Mouse (Mus musculus): ENCODE results near the gene Pdzk1.

Gene Pdzk1

GRCm38 (mm10) chr3:96828984-96829383 is at the start of gene Pdzk1, which contains the start of gene Cd160:
Gene Pdzk1 (plus strand): TSS chr3:96829284.
Gene Cd160 (minus strand): TSS chr3:96829351.
- no peak for DNase-seq (ENCODE audit: low spot score in 2 of 2)

GRCm38 (mm10) chr3:96782236-96782635 is 46.8 kb upstream of the Pdzk1 start:
- DNase-seq (ENCODE audit: low spot score in 2 of 2), result no peak

DNA sequence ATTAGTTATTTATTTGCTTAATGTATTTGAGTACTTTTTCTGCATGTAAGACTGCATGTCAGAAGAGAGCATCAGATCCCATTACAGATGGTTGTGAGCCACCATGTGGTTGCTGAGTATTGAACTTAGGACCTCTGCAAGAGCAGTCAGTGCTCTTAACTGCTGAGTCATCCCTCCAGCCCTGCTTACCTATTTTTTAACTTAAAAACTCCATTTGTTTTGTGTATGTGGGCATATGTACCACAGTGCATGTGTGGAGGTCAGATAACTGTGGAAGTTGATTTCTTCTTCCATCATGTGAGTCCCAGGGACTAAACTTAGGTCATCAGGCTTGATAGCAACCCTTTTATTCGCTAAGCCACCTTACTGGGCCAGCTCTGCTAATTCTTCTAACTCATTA is 41.3 kb upstream of the Pdzk1 start:
- no peak for DNase-seq (ENCODE audit: low spot score in 2 of 2)

GRCm38 (mm10) chr3:96788506-96788905 is 40.6 kb upstream of the Pdzk1 start:
- no peak for DNase-seq (ENCODE audit: low spot score in 2 of 2)

- no peak for DNase-seq (ENCODE audit: low spot score in 2 of 2)
These were observed 28.8 kb upstream of the Pdzk1 start for GRCm38 (mm10) chr3:96800254-96800653.

GRCm38 (mm10) chr3:96802214-96802613 is 26.9 kb upstream of the Pdzk1 start:
- no peak for DNase-seq (ENCODE audit: low spot score in 2 of 2)

- DNase-seq (ENCODE audit: low spot score in 2 of 2), result no peak
These were observed 20.9 kb upstream of the Pdzk1 start for GRCm38 (mm10) chr3:96808136-96808535.

GRCm38 (mm10) chr3:96808651-96809050 is 20.4 kb upstream of the Pdzk1 start:
- DNase-seq (ENCODE audit: low spot score in 2 of 2), result no peak

DNA sequence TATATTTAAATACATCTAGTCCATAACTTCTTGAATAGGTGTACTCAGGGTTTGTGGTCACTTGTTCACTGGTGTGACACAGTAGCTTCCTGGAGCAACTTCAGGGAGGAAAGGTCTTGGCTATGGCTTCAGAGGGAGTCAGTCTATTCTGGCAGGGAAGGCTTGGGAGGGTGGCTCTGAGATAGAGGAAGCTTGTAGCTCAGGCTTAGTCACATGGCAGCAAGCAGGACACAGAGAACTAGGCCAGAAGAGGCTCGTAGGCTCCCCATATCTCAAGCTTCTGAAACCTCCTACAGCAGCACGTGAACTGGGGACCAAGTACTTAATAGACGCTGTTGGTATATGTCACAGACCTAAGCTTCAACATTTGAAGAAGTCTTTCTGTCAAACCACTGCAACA is 17.9 kb upstream of the Pdzk1 start:
- no peak for DNase-seq (ENCODE audit: low spot score in 2 of 2)

DNA sequence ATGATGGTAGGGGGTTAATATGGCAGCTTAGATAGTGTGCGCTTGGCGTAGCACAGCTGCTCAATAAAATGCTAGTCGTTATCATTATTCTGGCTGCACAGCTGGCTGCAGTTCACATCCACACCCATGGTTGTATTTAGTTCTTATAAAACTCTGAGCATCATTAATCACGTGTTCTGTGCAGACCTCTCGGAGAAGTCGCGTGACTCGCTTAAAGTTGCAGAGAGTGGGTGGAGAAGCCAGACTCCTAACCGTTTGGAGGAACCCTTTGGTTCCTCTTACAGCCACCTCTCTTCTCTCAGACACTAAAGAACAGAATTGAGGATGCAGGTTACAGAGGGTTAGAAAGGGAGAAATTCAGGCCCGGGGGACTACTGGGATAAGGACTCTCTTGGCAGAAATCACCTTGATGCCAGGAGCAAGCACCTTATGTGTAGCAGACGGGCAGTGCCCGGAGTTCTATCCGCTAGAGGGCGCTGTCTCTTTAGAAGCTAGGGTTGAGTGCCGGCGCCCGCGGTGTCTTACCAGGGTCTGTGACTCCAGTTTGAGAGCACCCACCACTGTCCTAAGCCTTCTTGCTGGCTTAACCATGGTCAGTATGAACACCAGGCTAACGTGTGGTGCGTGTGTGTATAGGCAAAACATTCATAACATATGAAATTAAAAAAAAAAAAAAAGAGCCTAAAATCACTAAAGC is 16.5 kb upstream of the Pdzk1 start:
- DNase-seq (ENCODE audit: low spot score in 2 of 2), result peak; percentile 21 to 65

- peak in 1 of 2 experiments; percentile 23 for DNase-seq (ENCODE audit: low spot score in 2 of 2)
These were observed 16.0 kb upstream of the Pdzk1 start for GRCm38 (mm10) chr3:96813106-96813505.

- DNase-seq (ENCODE audit: low spot score in 2 of 2), result no peak
These were observed 15.4 kb upstream of the Pdzk1 start for GRCm38 (mm10) chr3:96813591-96814244.

- DNase-seq (ENCODE audit: low spot score in 2 of 2), result no peak
These were observed 14.7 kb upstream of the Pdzk1 start for GRCm38 (mm10) chr3:96814342-96814741.

- DNase-seq (ENCODE audit: low spot score in 2 of 2), result no peak
These were observed 8.8 kb upstream of the Pdzk1 start for GRCm38 (mm10) chr3:96820116-96820915.

DNA sequence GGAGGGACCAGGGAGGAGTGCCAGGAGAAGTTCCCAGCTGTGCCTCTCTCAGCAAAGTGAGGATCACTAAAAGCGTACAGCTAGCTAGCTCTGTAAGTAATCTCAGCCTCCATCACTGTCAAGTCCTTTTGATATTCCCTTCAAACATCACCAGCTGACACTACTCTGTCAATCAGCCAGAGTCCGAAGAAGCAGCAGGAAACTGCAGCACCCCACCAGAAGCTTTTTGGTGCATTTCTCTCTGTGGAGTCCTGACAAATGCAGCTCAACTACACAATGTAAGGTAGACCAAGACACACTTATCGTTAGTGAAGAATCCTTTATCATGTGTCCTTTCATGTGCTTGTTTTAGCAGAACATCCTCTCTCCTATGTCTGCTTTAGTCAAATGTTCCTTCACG is 7.5 kb upstream of the Pdzk1 start:
- no peak for DNase-seq (ENCODE audit: low spot score in 2 of 2)

- no peak for DNase-seq (ENCODE audit: low spot score in 2 of 2)
These were observed 5.4 kb upstream of the Pdzk1 start for GRCm38 (mm10) chr3:96823701-96824100.

DNA sequence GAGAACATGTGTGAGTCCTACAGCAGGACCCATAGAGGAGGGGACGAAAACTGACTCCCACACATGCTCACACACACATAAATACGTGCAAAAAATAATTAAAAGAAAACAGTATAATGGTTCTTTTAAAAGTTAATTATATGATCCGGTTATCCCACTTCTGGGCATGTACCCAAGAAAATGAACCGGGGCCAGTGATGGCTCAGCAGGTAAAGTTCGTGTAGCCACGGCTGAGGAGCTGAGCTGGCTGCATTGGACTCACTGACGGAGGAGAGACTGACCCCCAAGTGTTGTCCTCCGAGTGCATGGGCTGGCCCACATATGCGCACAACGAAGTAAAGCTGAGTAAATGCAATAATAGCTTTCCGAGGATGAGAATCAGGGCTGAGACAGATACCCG is 4.5 kb upstream of the Pdzk1 start:
- DNase-seq (ENCODE audit: low spot score in 2 of 2), result no peak

GRCm38 (mm10) chr3:96825261-96825660 is 3.8 kb upstream of the Pdzk1 start:
- DNase-seq (ENCODE audit: low spot score in 2 of 2), result no peak

DNA sequence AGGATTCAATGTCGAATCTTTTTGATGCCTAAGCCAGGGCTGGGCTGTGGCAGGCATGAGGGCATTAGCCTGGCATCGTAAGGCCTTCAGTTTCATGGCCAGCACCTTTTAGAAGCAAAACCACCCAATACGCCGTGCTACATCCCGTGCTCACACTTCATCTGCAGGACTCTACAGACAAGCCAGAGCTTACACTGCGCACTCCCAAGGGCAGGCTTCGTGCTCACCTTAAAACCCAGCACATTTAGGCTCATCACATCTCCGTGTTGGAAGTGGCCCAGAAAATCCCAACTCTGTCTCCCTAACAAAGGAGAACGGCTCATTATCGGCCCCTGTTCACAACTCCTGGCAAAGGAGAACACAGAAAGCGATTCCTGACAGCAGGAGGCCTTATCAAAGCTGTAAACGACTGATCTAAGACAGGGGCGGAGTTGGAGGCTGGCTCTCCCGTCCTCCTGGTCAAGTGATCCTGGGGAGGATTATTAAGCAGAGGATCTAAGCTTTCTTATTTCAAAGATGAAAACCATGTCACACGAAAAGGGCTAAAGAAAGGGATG is 698 bp upstream of the Pdzk1 start:
- DNase-seq (ENCODE audit: low spot score in 2 of 2), result no peak

DNA sequence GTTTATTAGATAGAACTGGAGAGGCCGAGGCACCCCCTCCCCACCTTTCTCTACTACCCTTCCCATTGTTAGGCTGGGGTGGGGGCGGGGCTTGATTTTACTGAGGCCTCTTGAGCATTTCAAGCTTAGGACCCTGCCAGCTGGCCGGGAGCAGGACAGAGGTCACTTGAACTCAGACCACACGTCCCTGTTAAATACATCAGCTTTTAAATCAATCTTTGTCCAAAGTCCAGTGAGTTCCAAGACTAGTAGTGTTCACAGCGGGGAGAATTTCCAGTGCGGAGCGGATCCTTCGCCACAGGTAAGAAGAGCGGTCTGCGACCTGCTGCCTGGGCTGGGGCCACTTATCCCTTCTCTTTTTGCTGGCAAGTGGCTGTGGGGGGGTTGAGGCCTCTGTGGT is 772 bp downstream of the Pdzk1 start:
- no peak for DNase-seq (ENCODE audit: low spot score in 2 of 2)

- DNase-seq (ENCODE audit: low spot score in 2 of 2), result no peak
These were observed 3.8 kb downstream of the Pdzk1 start for GRCm38 (mm10) chr3:96832930-96833329.

DNA sequence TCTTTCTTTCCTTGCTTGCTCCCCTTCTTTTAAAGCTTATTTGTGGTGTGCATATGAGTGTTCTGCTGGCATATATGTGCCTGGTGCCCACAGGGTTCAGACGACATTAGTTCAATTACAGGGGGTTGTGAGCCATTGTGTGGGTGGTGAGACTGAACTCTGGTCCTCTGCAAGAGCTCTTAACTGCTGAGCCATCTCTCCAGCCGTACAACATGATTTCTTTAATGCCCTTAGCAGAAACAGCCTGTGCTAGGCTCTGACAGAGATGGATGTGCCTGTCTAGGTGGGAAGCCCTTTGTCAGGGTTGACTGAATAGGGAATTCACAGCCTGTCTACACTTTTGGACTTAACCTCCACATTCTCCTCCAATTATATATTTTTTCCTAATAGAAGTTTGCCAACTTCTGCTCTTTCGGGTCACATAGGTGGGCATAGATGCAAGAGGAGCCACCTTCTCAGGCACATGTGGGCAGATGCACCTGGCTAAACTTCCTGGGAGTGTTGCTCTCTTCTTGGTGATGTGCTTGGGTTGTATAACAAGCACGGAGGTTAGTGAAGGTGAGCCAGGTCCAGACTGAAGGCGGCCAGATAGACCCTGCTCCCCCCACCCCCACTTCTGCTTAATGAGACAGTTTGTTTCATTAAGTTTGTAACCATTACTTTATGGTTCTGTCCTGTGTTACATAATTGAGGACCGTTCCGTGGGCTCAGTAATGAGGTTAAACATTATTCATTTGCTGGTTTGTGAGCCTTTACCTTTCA is 5.7 kb downstream of the Pdzk1 start:
- no peak for DNase-seq (ENCODE audit: low spot score in 2 of 2)

Measured in frontal cortex, postnatal 10 days (tissue).